Mouse (Mus musculus): ENCODE data around the gene Tas1r1.

Tas1r1 gene

DNA sequence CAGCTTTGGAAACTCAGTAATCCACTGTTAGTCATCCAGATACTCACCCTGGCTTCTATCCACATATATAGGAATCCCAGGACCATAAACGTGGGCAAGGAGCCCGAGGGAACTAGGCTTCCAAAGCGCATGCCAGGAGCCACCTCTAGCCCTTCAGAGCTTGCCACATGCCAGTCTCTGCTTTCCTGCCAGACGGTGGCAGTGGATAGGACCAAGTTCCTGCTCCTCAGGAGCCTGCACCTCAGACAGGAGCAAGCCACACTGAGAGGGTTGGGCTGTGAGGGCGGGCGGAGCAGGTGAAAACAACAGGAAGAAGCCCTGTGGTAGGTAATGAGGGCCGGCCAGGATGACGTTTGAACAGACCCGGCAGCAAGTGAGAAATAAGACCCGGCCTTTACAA lies 52.5 kb downstream of the Tas1r1 start:
- peak; percentile 28 to 56 for DNase-seq

DNA sequence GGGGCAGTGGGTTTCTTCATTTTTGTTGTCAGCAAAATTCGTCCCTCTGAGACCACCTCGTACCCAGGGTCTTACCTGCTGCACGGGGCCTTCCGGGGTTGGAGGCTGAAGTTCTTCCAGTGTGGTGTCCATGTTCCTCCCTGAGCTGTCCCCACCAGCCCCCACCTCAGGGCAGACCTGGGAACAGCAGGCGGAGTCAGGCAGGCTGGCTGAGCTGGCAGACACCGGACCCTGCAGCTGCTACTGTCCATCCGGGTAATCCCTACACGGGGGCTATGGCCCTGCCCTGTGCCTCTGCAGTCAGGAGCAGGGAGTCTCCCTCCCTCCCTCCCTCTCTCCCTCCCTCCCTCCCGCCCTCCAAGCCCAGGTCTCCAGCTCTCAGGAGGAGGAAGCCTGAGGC lies 54.8 kb downstream of the Tas1r1 start:
- peak in 1 of 2 experiments; percentile 55 for DNase-seq

DNA sequence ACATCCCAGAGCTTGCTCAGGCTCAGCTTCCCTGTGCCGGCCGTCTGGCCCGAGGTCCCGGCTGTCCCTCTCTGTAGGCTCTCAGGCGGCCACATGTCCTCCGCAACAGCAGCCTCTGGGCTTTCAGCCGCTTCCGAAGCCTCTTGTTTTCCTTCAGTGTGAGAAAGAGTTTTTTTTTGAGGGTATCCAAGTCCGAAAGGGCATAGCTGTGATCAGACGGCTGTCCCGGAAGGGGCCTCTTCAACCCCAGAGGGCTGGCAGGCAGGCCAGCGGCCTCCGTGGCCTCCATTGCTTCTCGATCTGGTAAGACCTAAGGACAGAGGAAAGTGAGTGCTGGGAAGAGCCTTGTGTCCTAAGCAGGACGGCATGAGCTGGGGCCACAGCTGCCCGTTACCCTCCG lies 55.3 kb downstream of the Tas1r1 start:
- no peak for DNase-seq

- peak; percentile 83 to 86 for DNase-seq
Measured at GRCm38 (mm10) chr4:151981363-151981762, 57.0 kb downstream of the Tas1r1 start.

- no peak for DNase-seq
Measured at GRCm38 (mm10) chr4:151980699-151981098, 57.7 kb downstream of the Tas1r1 start.
